Mouse (Mus musculus): ENCODE measurements around the gene H2-M3. TPM values are rescaled to one million over a fixed set of nuclear protein-coding genes. Genes with fewer than 3 reads are reported as not detected.
"Not testable (repeated sequence)": the region's sequence is repeated elsewhere in the genome, so short reads cannot be mapped to it uniquely, and the experiment has no call there.

The H2-M3 gene
- polyA plus RNA-seq (2012; rRNA removed), result 2.9 and 3.0 TPM in 2 replicates

GRCm38 (mm10) chr17:37270058-37270701 is at the start of gene H2-M3:
Gene H2-M3, plus strand, starts transcription at chr17:37270220.
- TF ChIP-seq POLR2A (IDR thresholded peaks at IDR 0.05; ENCODE audit: borderline replicate concordance, insufficient read depth, low read length), result no peak
- TF ChIP-seq CTCF (IDR thresholded peaks at IDR 0.05; ENCODE audit: borderline replicate concordance, insufficient read depth, low read depth, low read length), result no peak
- Histone ChIP-seq H3K27ac (ENCODE audit: insufficient read depth, low read length) (no peak within 1 kb of the TSS), H3K4me3 (replicated peaks; ENCODE audit: insufficient read depth, low read depth, low read length) (peak within 1 kb of the TSS; percentile 67), H3K4me1 (ENCODE audit: control insufficient read depth, insufficient read depth, low read length) (no peaks in the 10 kb centered on the region), H3K27me3 (ENCODE audit: control insufficient read depth, insufficient read depth, low read length) (no peaks in the 10 kb centered on the region)
- 1% methylated on average over 26 of the region's 26 CpGs for WGBS
- DNase-seq, result peak; percentile 58 to 70

GRCm38 (mm10) chr17:37221879-37222278 is 48.1 kb upstream of the H2-M3 start:
- Histone ChIP-seq H3K4me3 (replicated peaks; ENCODE audit: insufficient read depth, low read depth, low read length) (no peak overlapping the region), H3K27me3 (ENCODE audit: control insufficient read depth, insufficient read depth, low read length) (no peaks in the 10 kb centered on the region), H3K27ac (ENCODE audit: insufficient read depth, low read length) (no peak overlapping the region), H3K4me1 (ENCODE audit: control insufficient read depth, insufficient read depth, low read length) (no peaks in the 10 kb centered on the region)
- WGBS, result 31% methylated on average over 1 of the region's 1 CpGs
- DNase-seq, result no peak
- TF ChIP-seq CTCF (IDR thresholded peaks at IDR 0.05; ENCODE audit: borderline replicate concordance, insufficient read depth, low read depth, low read length) (no peak), POLR2A (IDR thresholded peaks at IDR 0.05; ENCODE audit: borderline replicate concordance, insufficient read depth, low read length) (no peak)

- not testable (repeated sequence) for H3K27me3 ChIP-seq (ENCODE audit: control insufficient read depth, insufficient read depth, low read length); DNase-seq; H3K4me3 ChIP-seq (replicated peaks; ENCODE audit: insufficient read depth, low read depth, low read length); H3K27ac ChIP-seq (ENCODE audit: insufficient read depth, low read length); H3K4me1 ChIP-seq (ENCODE audit: control insufficient read depth, insufficient read depth, low read length)
- WGBS, result 86% methylated on average over 2 of the region's 2 CpGs
Observed at GRCm38 (mm10) chr17:37237230-37237629, 32.8 kb upstream of the H2-M3 start, which contains the start of gene Olfr97. Gene Olfr97, minus strand, starts transcription at chr17:37237330.

GRCm38 (mm10) chr17:37242198-37242597 is 27.8 kb upstream of the H2-M3 start:
- no peaks in the 10 kb centered on the region for H3K27me3 ChIP-seq (ENCODE audit: control insufficient read depth, insufficient read depth, low read length)
- no peak overlapping the region for H3K27ac ChIP-seq (ENCODE audit: insufficient read depth, low read length)
- no peak for DNase-seq
- no peak overlapping the region for H3K4me3 ChIP-seq (replicated peaks; ENCODE audit: insufficient read depth, low read depth, low read length)
- TF ChIP-seq POLR2A (IDR thresholded peaks at IDR 0.05; ENCODE audit: borderline replicate concordance, insufficient read depth, low read length), result no peak
- no peak for TF ChIP-seq CTCF (IDR thresholded peaks at IDR 0.05; ENCODE audit: borderline replicate concordance, insufficient read depth, low read depth, low read length)
- H3K4me1 ChIP-seq (ENCODE audit: control insufficient read depth, insufficient read depth, low read length), result no peaks in the 10 kb centered on the region
- 56% methylated on average over 3 of the region's 3 CpGs for WGBS

GRCm38 (mm10) chr17:37246715-37247114 is 23.3 kb upstream of the H2-M3 start:
- 27% methylated on average over 5 of the region's 5 CpGs for WGBS
- no peaks in the 10 kb centered on the region for H3K27me3 ChIP-seq (ENCODE audit: control insufficient read depth, insufficient read depth, low read length)
- no peak for TF ChIP-seq CTCF (IDR thresholded peaks at IDR 0.05; ENCODE audit: borderline replicate concordance, insufficient read depth, low read depth, low read length)
- TF ChIP-seq POLR2A (IDR thresholded peaks at IDR 0.05; ENCODE audit: borderline replicate concordance, insufficient read depth, low read length), result no peak

GRCm38 (mm10) chr17:37249460-37249859 is 20.6 kb upstream of the H2-M3 start:
- no peak for DNase-seq
- Histone ChIP-seq H3K4me1 (ENCODE audit: control insufficient read depth, insufficient read depth, low read length) (no peaks in the 10 kb centered on the region), H3K27me3 (ENCODE audit: control insufficient read depth, insufficient read depth, low read length) (no peaks in the 10 kb centered on the region), H3K4me3 (replicated peaks; ENCODE audit: insufficient read depth, low read depth, low read length) (no peak overlapping the region), H3K27ac (ENCODE audit: insufficient read depth, low read length) (no peak overlapping the region)
- TF ChIP-seq POLR2A (IDR thresholded peaks at IDR 0.05; ENCODE audit: borderline replicate concordance, insufficient read depth, low read length) (no peak), CTCF (IDR thresholded peaks at IDR 0.05; ENCODE audit: borderline replicate concordance, insufficient read depth, low read depth, low read length) (no peak)

More at GRCm38 (mm10) chr17:37246715-37247114, 23.3 kb upstream of the H2-M3 start:
- Histone ChIP-seq H3K4me3 (replicated peaks; ENCODE audit: insufficient read depth, low read depth, low read length) (no peak overlapping the region), H3K4me1 (ENCODE audit: control insufficient read depth, insufficient read depth, low read length) (no peaks in the 10 kb centered on the region), H3K27ac (ENCODE audit: insufficient read depth, low read length) (no peak overlapping the region)
- DNase-seq, result no peak

- whole genome bisulfite sequencing, result 14% methylated on average over 1 of the region's 1 CpGs
- TF ChIP-seq CTCF (IDR thresholded peaks at IDR 0.05; ENCODE audit: borderline replicate concordance, insufficient read depth, low read depth, low read length) (peak; percentile 28; the same call in 1 of the 2 replicates), POLR2A (IDR thresholded peaks at IDR 0.05; ENCODE audit: borderline replicate concordance, insufficient read depth, low read length) (no peak)
- no peak for DNase-seq
- no peaks in the 10 kb centered on the region for H3K27me3 ChIP-seq (ENCODE audit: control insufficient read depth, insufficient read depth, low read length)
- no peak overlapping the region for H3K27ac ChIP-seq (ENCODE audit: insufficient read depth, low read length)
- H3K4me3 ChIP-seq (replicated peaks; ENCODE audit: insufficient read depth, low read depth, low read length), result no peak overlapping the region
- H3K4me1 ChIP-seq (ENCODE audit: control insufficient read depth, insufficient read depth, low read length), result no peaks in the 10 kb centered on the region
Observed at GRCm38 (mm10) chr17:37250544-37250943, 19.5 kb upstream of the H2-M3 start.

GRCm38 (mm10) chr17:37263626-37264025 is 6.4 kb upstream of the H2-M3 start, which contains the start of gene Olfr98:
Gene Olfr98, minus strand, starts transcription at chr17:37263749.
- Histone ChIP-seq H3K4me1 (ENCODE audit: control insufficient read depth, insufficient read depth, low read length) (no peaks in the 10 kb centered on the region), H3K4me3 (replicated peaks; ENCODE audit: insufficient read depth, low read depth, low read length) (no peak within 1 kb of the TSS), H3K27me3 (ENCODE audit: control insufficient read depth, insufficient read depth, low read length) (no peaks in the 10 kb centered on the region), H3K27ac (ENCODE audit: insufficient read depth, low read length) (no peak within 1 kb of the TSS)
- TF ChIP-seq POLR2A (IDR thresholded peaks at IDR 0.05; ENCODE audit: borderline replicate concordance, insufficient read depth, low read length) (no peak), CTCF (IDR thresholded peaks at IDR 0.05; ENCODE audit: borderline replicate concordance, insufficient read depth, low read depth, low read length) (no peak)
- no peak for DNase-seq
- WGBS, result 5% methylated on average over 1 of the region's 1 CpGs

Measured in cerebellum, adult 2 months (tissue).